Mouse (Mus musculus) embryonic fibroblast, embryonic 13.5 days (primary cell): ENCODE data around the gene Atp6v0e2.
A peak's percentile ranks its signal among the peaks of the same experiment; 100 is the strongest.

Source experiments
- CTCF ChIP-seq: IDR thresholded peaks from 2 replicates; pipeline ENCODE4 v1.5.1; 2011; ENCODE audit warnings: mild to moderate bottlenecking, control low read depth, low read length, moderate library complexity, borderline replicate concordance; ENCODE audit not compliant: insufficient read depth
- POLR2A ChIP-seq: IDR thresholded peaks from 2 replicates; pipeline ENCODE4 v1.6.1; 2011; ENCODE audit warnings: low read depth, mild to moderate bottlenecking, control low read depth, low read length, moderate library complexity

DNA sequence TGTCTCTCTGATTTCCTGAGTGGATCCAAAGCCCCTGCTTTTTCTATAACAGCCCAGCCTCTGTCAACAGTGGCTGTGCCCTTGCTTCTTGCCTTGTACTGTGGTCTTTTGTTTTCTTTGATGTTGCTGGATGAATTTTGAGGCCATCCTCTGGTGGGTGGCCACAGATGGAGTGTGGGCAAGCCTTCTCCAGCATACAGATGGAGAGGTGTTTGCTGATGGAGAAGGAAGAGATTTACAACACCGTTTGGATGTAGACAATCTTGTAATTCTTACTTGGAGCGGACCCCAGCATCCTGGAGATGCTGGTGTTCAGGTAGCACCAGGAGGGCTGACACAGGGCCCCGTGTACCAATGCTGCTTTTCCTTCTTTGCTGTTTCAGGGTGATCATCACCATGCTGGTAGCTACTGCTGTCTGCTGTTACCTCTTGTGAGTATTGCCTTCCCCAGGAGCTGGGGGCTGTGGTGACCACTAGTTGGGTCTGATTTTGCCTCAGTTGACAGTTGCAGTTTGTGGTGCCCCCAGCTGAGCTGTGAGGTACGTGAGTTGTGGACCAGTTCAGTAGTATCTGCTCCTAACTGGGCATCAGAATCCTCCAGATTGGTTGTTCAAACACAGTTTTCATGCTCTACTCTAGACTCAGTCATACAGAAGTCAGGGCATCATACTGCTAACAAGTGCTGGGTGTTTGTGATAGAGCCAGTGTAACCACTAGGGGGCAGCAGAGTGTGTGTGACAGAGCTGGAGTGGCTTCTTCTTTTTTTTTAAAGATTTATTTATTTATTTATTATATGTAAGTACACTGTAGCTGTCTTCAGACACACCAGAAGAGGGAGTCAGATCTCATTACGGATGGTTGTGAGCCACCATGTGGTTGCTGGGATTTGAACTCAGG, 1.7 kb downstream of the Atp6v0e2 start:
- TF ChIP-seq POLR2A (no peak), CTCF (peak; percentile 51; the same call in 1 of the 2 replicates)
